Mouse (Mus musculus) left cerebral cortex, adult 18-20 months (tissue): ENCODE results near the gene Cbs. TPM values are rescaled to one million over a fixed set of nuclear protein-coding genes. Genes with fewer than 3 reads are reported as not detected.

Source experiments
- DNase-seq, 2 experiments: peaks; one replicate each; pipeline ENCODE4 v3.0.0; 2021 to 2022; ENCODE audit warnings: low spot score in 2 of 2, mixed read lengths in 1 of 2
- long read RNA-seq, 2 experiments: library from polyadenylated mRNA; stranded (forward); transcript quantifications; one replicate each; pipeline ENCODE4 v2.0.0; 2021
- total RNA-seq, 2 experiments: library from RNA; stranded (reverse); gene quantifications; 2 replicates each; pipeline ENCODE4 v1.2.3; 2021

Cbs gene
- total RNA-seq: 10 to 100 TPM; 36.4 to 37.2 TPM
- long read RNA-seq, experiment 1, full-length matches to known transcripts: 37 of 50 reads
- long read RNA-seq, experiment 1, partial matches to known transcripts: 4 of 50 reads
- long read RNA-seq, experiment 1, other reads (novel, unspliced or antisense): 9 of 50 reads
- long read RNA-seq, experiment 2, full-length matches to known transcripts: 41 of 49 reads
- long read RNA-seq, experiment 2, partial matches to known transcripts: 1 of 49 reads
- long read RNA-seq, experiment 2, other reads (novel, unspliced or antisense): 7 of 49 reads

GRCm38 (mm10) chr17:31636942-31637811, at the start of gene Cbs:
TSS of gene Cbs (minus strand) at chr17:31637238.
- DNase-seq: peak; percentile 49 to 64

GRCm38 (mm10) chr17:31686225-31686564, 49.2 kb upstream of the Cbs start:
- DNase-seq: no peak

- DNase-seq: peak; percentile 80 to 82
Measured at GRCm38 (mm10) chr17:31685514-31686224, 48.6 kb upstream of the Cbs start.

GRCm38 (mm10) chr17:31680450-31680849, 43.4 kb upstream of the Cbs start:
- DNase-seq: no peak

GRCm38 (mm10) chr17:31677507-31677906, 40.5 kb upstream of the Cbs start, which contains the start of gene Cryaa:
TSS of gene Cryaa (plus strand) at chr17:31677807.
- no peak for DNase-seq

- DNase-seq: no peak
Measured at GRCm38 (mm10) chr17:31674426-31674825, 37.4 kb upstream of the Cbs start.

- DNase-seq: no peak
Measured at GRCm38 (mm10) chr17:31672279-31672678, 35.2 kb upstream of the Cbs start.

GRCm38 (mm10) chr17:31671698-31672097, 34.7 kb upstream of the Cbs start:
- DNase-seq: no peak

- DNase-seq: no peak
Measured at GRCm38 (mm10) chr17:31670163-31670562, 33.1 kb upstream of the Cbs start.

GRCm38 (mm10) chr17:31668306-31668705, 31.3 kb upstream of the Cbs start:
- no peak for DNase-seq

- DNase-seq: peak; percentile 75 to 77
Measured at GRCm38 (mm10) chr17:31664760-31665159, 27.7 kb upstream of the Cbs start.

- DNase-seq: no peak
Measured at GRCm38 (mm10) chr17:31662855-31663254, 25.8 kb upstream of the Cbs start.

GRCm38 (mm10) chr17:31660661-31661250, 23.7 kb upstream of the Cbs start:
- DNase-seq: peak; percentile 59 to 68

GRCm38 (mm10) chr17:31658468-31659185, 21.6 kb upstream of the Cbs start, which contains the start of gene U2af1:
TSS of gene U2af1 (minus strand) at chr17:31658892.
- peak; percentile 99 for DNase-seq

GRCm38 (mm10) chr17:31658136-31658467, 21.1 kb upstream of the Cbs start:
- DNase-seq: no peak

GRCm38 (mm10) chr17:31657141-31657983, 20.3 kb upstream of the Cbs start:
- no peak for DNase-seq

- no peak for DNase-seq
Measured at GRCm38 (mm10) chr17:31656682-31657081, 19.6 kb upstream of the Cbs start.

- DNase-seq: no peak
Measured at GRCm38 (mm10) chr17:31655366-31655765, 18.3 kb upstream of the Cbs start.

GRCm38 (mm10) chr17:31653277-31653676, 16.2 kb upstream of the Cbs start:
- no peak for DNase-seq

GRCm38 (mm10) chr17:31652152-31652551, 15.1 kb upstream of the Cbs start:
- no peak for DNase-seq
